Mouse (Mus musculus): ENCODE measurements around the gene Crb3. TPM values are rescaled to one million over a fixed set of nuclear protein-coding genes. Genes with fewer than 3 reads are reported as not detected.
A peak's percentile ranks its signal among the peaks of the same experiment; 100 is the strongest.

The Crb3 gene
- polyA plus RNA-seq, 1 experiment from 2014 or later, result 6.3 TPM

GRCm38 (mm10) chr17:57095855-57096622 is 37.1 kb downstream of the Crb3 start:
- Histone ChIP-seq H3K9me3 (ENCODE audit: control insufficient read depth, low read length) (no peaks in the 10 kb centered on the region), H3K4me2 (ENCODE audit: low read length) (peak overlapping the region; percentile 54), H3K27ac (ENCODE audit: low read depth, low read length) (no peak overlapping the region), H3K4me3 (ENCODE audit: low read length) (peak overlapping the region; percentile 18), H3K9ac (ENCODE audit: low read depth, low read length) (0 out of 2 replicates have a peak overlapping the region, but pooled peaks have one; percentile 8), H3K27me3 (replicated peaks; ENCODE audit: control insufficient read depth, insufficient read depth, low read length) (0 out of 2 replicates have a peak, but pooled peaks cover 2% of the 10 kb centered on the region), H3K4me1 (ENCODE audit: control insufficient read depth, insufficient read depth, low read depth, low read length) (peaks cover 10% of the 10 kb centered on the region; the same call in 1 of the 2 replicates), H3K36me3 (ENCODE audit: control insufficient read depth, insufficient read depth, low read length) (no peaks in the 10 kb centered on the region)
- peak; percentile 89 for ATAC-seq
- 1% methylated on average over 18 of the region's 19 CpGs for WGBS

- no peak overlapping the region for H3K27ac ChIP-seq (ENCODE audit: low read depth, low read length)
- peak overlapping the region; percentile 18 for H3K4me3 ChIP-seq (ENCODE audit: low read length)
- H3K27me3 ChIP-seq (replicated peaks; ENCODE audit: control insufficient read depth, insufficient read depth, low read length), result 0 out of 2 replicates have a peak, but pooled peaks cover 2% of the 10 kb centered on the region
- peak; percentile 82 for ATAC-seq
- peaks cover 10% of the 10 kb centered on the region; the same call in 1 of the 2 replicates for H3K4me1 ChIP-seq (ENCODE audit: control insufficient read depth, insufficient read depth, low read depth, low read length)
- no peak overlapping the region for H3K9ac ChIP-seq (ENCODE audit: low read depth, low read length)
- peak overlapping the region; percentile 54 for H3K4me2 ChIP-seq (ENCODE audit: low read length)
- no peaks in the 10 kb centered on the region for H3K9me3 ChIP-seq (ENCODE audit: control insufficient read depth, low read length)
- WGBS, result 2% methylated on average over 11 of the region's 11 CpGs
- H3K36me3 ChIP-seq (ENCODE audit: control insufficient read depth, insufficient read depth, low read length), result no peaks in the 10 kb centered on the region
Measured at GRCm38 (mm10) chr17:57096623-57096920, 37.7 kb downstream of the Crb3 start.

- no peak for ATAC-seq
- WGBS, result 86% methylated on average over 5 of the region's 5 CpGs
- Histone ChIP-seq H3K9me3 (ENCODE audit: control insufficient read depth, low read length) (no peaks in the 10 kb centered on the region), H3K27ac (ENCODE audit: low read depth, low read length) (no peak overlapping the region), H3K27me3 (replicated peaks; ENCODE audit: control insufficient read depth, insufficient read depth, low read length) (0 out of 2 replicates have a peak, but pooled peaks cover 2% of the 10 kb centered on the region), H3K36me3 (ENCODE audit: control insufficient read depth, insufficient read depth, low read length) (no peaks in the 10 kb centered on the region), H3K4me3 (ENCODE audit: low read length) (no peak overlapping the region), H3K4me2 (ENCODE audit: low read length) (no peak overlapping the region), H3K9ac (ENCODE audit: low read depth, low read length) (no peak overlapping the region), H3K4me1 (ENCODE audit: control insufficient read depth, insufficient read depth, low read depth, low read length) (peaks cover 10% of the 10 kb centered on the region; the same call in 1 of the 2 replicates)
Measured at GRCm38 (mm10) chr17:57098321-57098720, 39.4 kb downstream of the Crb3 start.

GRCm38 (mm10) chr17:57099629-57100325 is 40.9 kb downstream of the Crb3 start:
- H3K27ac ChIP-seq (ENCODE audit: low read depth, low read length), result no peak overlapping the region
- H3K4me3 ChIP-seq (ENCODE audit: low read length), result no peak overlapping the region
- no peak overlapping the region for H3K4me2 ChIP-seq (ENCODE audit: low read length)
- WGBS, result 7% methylated on average over 10 of the region's 10 CpGs
- no peak overlapping the region for H3K9ac ChIP-seq (ENCODE audit: low read depth, low read length)
- no peaks in the 10 kb centered on the region for H3K9me3 ChIP-seq (ENCODE audit: control insufficient read depth, low read length)
- no peaks in the 10 kb centered on the region for H3K36me3 ChIP-seq (ENCODE audit: control insufficient read depth, insufficient read depth, low read length)
- 0 out of 2 replicates have a peak, but pooled peaks cover 2% of the 10 kb centered on the region for H3K27me3 ChIP-seq (replicated peaks; ENCODE audit: control insufficient read depth, insufficient read depth, low read length)
- H3K4me1 ChIP-seq (ENCODE audit: control insufficient read depth, insufficient read depth, low read depth, low read length), result peaks cover 15% of the 10 kb centered on the region; the same call in 1 of the 2 replicates
- ATAC-seq, result no peak

GRCm38 (mm10) chr17:57102276-57102675 is 43.4 kb downstream of the Crb3 start:
- WGBS, result 91% methylated on average over 2 of the region's 2 CpGs
- H3K9me3 ChIP-seq (ENCODE audit: control insufficient read depth, low read length), result no peaks in the 10 kb centered on the region

GRCm38 (mm10) chr17:57104496-57104895 is 45.6 kb downstream of the Crb3 start:
- H3K4me2 ChIP-seq (ENCODE audit: low read length), result peak overlapping the region; percentile 82
- H3K4me1 ChIP-seq (ENCODE audit: control insufficient read depth, insufficient read depth, low read depth, low read length), result peaks cover 10% of the 10 kb centered on the region; the same call in 1 of the 2 replicates
- H3K4me3 ChIP-seq (ENCODE audit: low read length), result peak overlapping the region; percentile 72
- H3K27ac ChIP-seq (ENCODE audit: low read depth, low read length), result no peak overlapping the region
- no peaks in the 10 kb centered on the region for H3K27me3 ChIP-seq (replicated peaks; ENCODE audit: control insufficient read depth, insufficient read depth, low read length)
- no peaks in the 10 kb centered on the region for H3K36me3 ChIP-seq (ENCODE audit: control insufficient read depth, insufficient read depth, low read length)
- peak; percentile 22; the same call in 1 of the 2 replicates for ATAC-seq
- H3K9ac ChIP-seq (ENCODE audit: low read depth, low read length), result peak overlapping the region; percentile 73
- no peaks in the 10 kb centered on the region for H3K9me3 ChIP-seq (ENCODE audit: control insufficient read depth, low read length)
- 34% methylated on average over 4 of the region's 4 CpGs for WGBS

More at GRCm38 (mm10) chr17:57102276-57102675, 43.4 kb downstream of the Crb3 start:
- no peak for ATAC-seq
- Histone ChIP-seq H3K27ac (ENCODE audit: low read depth, low read length) (no peak overlapping the region), H3K4me1 (ENCODE audit: control insufficient read depth, insufficient read depth, low read depth, low read length) (peaks cover 10% of the 10 kb centered on the region; the same call in 1 of the 2 replicates), H3K4me2 (ENCODE audit: low read length) (no peak overlapping the region), H3K4me3 (ENCODE audit: low read length) (no peak overlapping the region), H3K36me3 (ENCODE audit: control insufficient read depth, insufficient read depth, low read length) (no peaks in the 10 kb centered on the region), H3K27me3 (replicated peaks; ENCODE audit: control insufficient read depth, insufficient read depth, low read length) (no peaks in the 10 kb centered on the region), H3K9ac (ENCODE audit: low read depth, low read length) (no peak overlapping the region)

- H3K36me3 ChIP-seq (ENCODE audit: control insufficient read depth, insufficient read depth, low read length), result no peaks in the 10 kb centered on the region
- peaks cover 10% of the 10 kb centered on the region; the same call in 1 of the 2 replicates for H3K4me1 ChIP-seq (ENCODE audit: control insufficient read depth, insufficient read depth, low read depth, low read length)
- peak; percentile 84 for ATAC-seq
- H3K27ac ChIP-seq (ENCODE audit: low read depth, low read length), result 0 out of 2 replicates have a peak within 1 kb of the TSS, but pooled peaks have one; percentile 14
- no peaks in the 10 kb centered on the region for H3K27me3 ChIP-seq (replicated peaks; ENCODE audit: control insufficient read depth, insufficient read depth, low read length)
- H3K9me3 ChIP-seq (ENCODE audit: control insufficient read depth, low read length), result no peaks in the 10 kb centered on the region
- peak within 1 kb of the TSS; percentile 82 for H3K4me2 ChIP-seq (ENCODE audit: low read length)
- H3K4me3 ChIP-seq (ENCODE audit: low read length), result peak within 1 kb of the TSS; percentile 72
- H3K9ac ChIP-seq (ENCODE audit: low read depth, low read length), result peak within 1 kb of the TSS; percentile 73
- WGBS, result under 1% methylated on average over 52 of the region's 61 CpGs
Measured at GRCm38 (mm10) chr17:57105181-57106034, 46.5 kb downstream of the Crb3 start, which contains the start of gene Tnfsf9. Gene Tnfsf9, plus strand, starts transcription at chr17:57105325.

- H3K36me3 ChIP-seq (ENCODE audit: control insufficient read depth, insufficient read depth, low read length), result no peaks in the 10 kb centered on the region
- H3K4me2 ChIP-seq (ENCODE audit: low read length), result peak overlapping the region; percentile 82
- peak; percentile 9; the same call in 1 of the 2 replicates for ATAC-seq
- H3K9ac ChIP-seq (ENCODE audit: low read depth, low read length), result peak overlapping the region; percentile 73
- no peak overlapping the region for H3K27ac ChIP-seq (ENCODE audit: low read depth, low read length)
- no peaks in the 10 kb centered on the region for H3K27me3 ChIP-seq (replicated peaks; ENCODE audit: control insufficient read depth, insufficient read depth, low read length)
- H3K4me3 ChIP-seq (ENCODE audit: low read length), result peak overlapping the region; percentile 72
- no peaks in the 10 kb centered on the region for H3K9me3 ChIP-seq (ENCODE audit: control insufficient read depth, low read length)
- WGBS, result 6% methylated on average over 9 of the region's 9 CpGs
- H3K4me1 ChIP-seq (ENCODE audit: control insufficient read depth, insufficient read depth, low read depth, low read length), result peaks cover 10% of the 10 kb centered on the region; the same call in 1 of the 2 replicates
Measured at GRCm38 (mm10) chr17:57106035-57106368, 47.1 kb downstream of the Crb3 start.

All from hindbrain, embryonic 16.5 days (tissue).